Mouse (Mus musculus) forebrain, embryonic 11.5 days (tissue): ENCODE data around the gene Dcdc2a. TPM values are rescaled to one million over a fixed set of nuclear protein-coding genes. Genes with fewer than 3 reads are reported as not detected.

Source experiments
- ATAC-seq: fragments of 200-750 bp; cut with Nextera tagmentation; replicated peaks from 2 replicates; pipeline ENCODE4 v1.8.0; 2017; ENCODE audit warnings: moderate TSS enrichment; ENCODE audit not compliant: low FRiP score
- DNase-seq: peaks from one replicate; pipeline ENCODE4 v3.0.0-alpha.2; 2017; ENCODE audit warnings: low spot score
- H3K27ac ChIP-seq: fragments of 300-500 bp; sonication (generic); 2 replicates; pipeline ENCODE4 v1.5.1; 2014; ENCODE audit warnings: low read depth, low read length
- H3K27me3 ChIP-seq: fragments of 300-500 bp; sonication (generic); 2 replicates; pipeline ENCODE4 v1.6.1; 2014; ENCODE audit warnings: mild to moderate bottlenecking, low read length, mixed read lengths; ENCODE audit not compliant: control insufficient read depth, insufficient read depth
- H3K36me3 ChIP-seq: fragments of 300-500 bp; sonication (generic); 2 replicates; pipeline ENCODE4 v1.6.1; 2014; ENCODE audit warnings: mild to moderate bottlenecking, low read length, moderate library complexity, mixed read lengths; ENCODE audit not compliant: control insufficient read depth, insufficient read depth
- H3K4me1 ChIP-seq: fragments of 300-500 bp; sonication (generic); replicated peaks from 2 replicates; pipeline ENCODE4 v1.6.1; 2014; ENCODE audit warnings: low read length, mixed read lengths; ENCODE audit not compliant: control insufficient read depth, insufficient read depth
- H3K4me2 ChIP-seq: fragments of 300-500 bp; sonication (generic); 2 replicates; pipeline ENCODE4 v1.6.1; 2014; ENCODE audit warnings: low read depth, mild to moderate bottlenecking, low read length, moderate library complexity, mixed read lengths; ENCODE audit not compliant: severe bottlenecking
- H3K4me3 ChIP-seq: fragments of 300-500 bp; sonication (generic); 2 replicates; pipeline ENCODE4 v1.5.1; 2014; ENCODE audit warnings: low read depth, low read length
- H3K9ac ChIP-seq: fragments of 300-500 bp; sonication (generic); 2 replicates; pipeline ENCODE4 v1.6.1; 2014; ENCODE audit warnings: low read length
- H3K9me3 ChIP-seq: fragments of 300-500 bp; sonication (generic); 2 replicates; pipeline ENCODE4 v1.6.1; 2016; ENCODE audit warnings: low read length, mixed read lengths; ENCODE audit not compliant: control insufficient read depth
- WGBS: fragments of 180-500 bp; shearing (Covaris S2); extraction: QIAGEN DNeasy Blood & Tissue Kit; methylation state at CpG from one replicate; pipeline ENCODE4 v1.1.7; 2014; 5-methylcytosine and 5-hydroxymethylcytosine counted together
- polyA plus RNA-seq: library from polyadenylated mRNA; unstranded; fragments of >200 nt; fragmentation: Nextera tagmentation; extraction: Ambion mirVana; gene quantifications from 2 replicates; pipeline ENCODE4 v1.2.1, GENCODE M21; 2014

Gene Dcdc2a
- polyA plus RNA-seq, 1 experiment from 2014 or later: 1.1 TPM

- 93% methylated on average over 6 of the region's 6 CpGs for WGBS
- H3K27ac ChIP-seq: no peak overlapping the region
- H3K4me2 ChIP-seq: no peak overlapping the region
- no peaks in the 10 kb centered on the region for H3K36me3 ChIP-seq
- H3K27me3 ChIP-seq: no peaks in the 10 kb centered on the region
- H3K4me3 ChIP-seq: no peak overlapping the region
- DNase-seq (no peak), ATAC-seq (no peak)
- no peak overlapping the region for H3K9ac ChIP-seq
- no peaks in the 10 kb centered on the region for H3K4me1 ChIP-seq
- H3K9me3 ChIP-seq: no peaks in the 10 kb centered on the region
These were observed 72.0 kb downstream of the Dcdc2a start for GRCm38 (mm10) chr13:25127806-25128205.

GRCm38 (mm10) chr13:25128766-25129165 is 73.0 kb downstream of the Dcdc2a start:
- no peak overlapping the region for H3K4me2 ChIP-seq
- H3K27me3 ChIP-seq: no peaks in the 10 kb centered on the region
- H3K36me3 ChIP-seq: no peaks in the 10 kb centered on the region
- no peak for ATAC-seq
- no peaks in the 10 kb centered on the region for H3K9me3 ChIP-seq
- WGBS: 89% methylated on average over 9 of the region's 9 CpGs
- no peak overlapping the region for H3K27ac ChIP-seq
- DNase-seq: no peak
- no peak overlapping the region for H3K4me3 ChIP-seq
- H3K4me1 ChIP-seq: no peaks in the 10 kb centered on the region
- H3K9ac ChIP-seq: no peak overlapping the region

GRCm38 (mm10) chr13:25143066-25143465 is 87.3 kb downstream of the Dcdc2a start:
- WGBS: 83% methylated on average over 3 of the region's 3 CpGs
- Histone ChIP-seq H3K27ac (no peak overlapping the region), H3K9me3 (no peaks in the 10 kb centered on the region; the same call in 1 of the 2 replicates), H3K4me3 (no peak overlapping the region), H3K27me3 (no peaks in the 10 kb centered on the region), H3K9ac (no peak overlapping the region), H3K4me2 (no peak overlapping the region), H3K36me3 (no peaks in the 10 kb centered on the region), H3K4me1 (no peaks in the 10 kb centered on the region)
- ATAC-seq (no peak), DNase-seq (no peak)

GRCm38 (mm10) chr13:25144093-25144492 is 88.3 kb downstream of the Dcdc2a start:
- no peak overlapping the region for H3K4me3 ChIP-seq
- DNase-seq (no peak), ATAC-seq (no peak)
- H3K9ac ChIP-seq: no peak overlapping the region
- H3K36me3 ChIP-seq: no peaks in the 10 kb centered on the region
- H3K27ac ChIP-seq: no peak overlapping the region
- no peaks in the 10 kb centered on the region for H3K4me1 ChIP-seq
- H3K4me2 ChIP-seq: no peak overlapping the region
- no peaks in the 10 kb centered on the region for H3K27me3 ChIP-seq
- WGBS: 71% methylated on average over 2 of the region's 2 CpGs
- H3K9me3 ChIP-seq: no peaks in the 10 kb centered on the region; the same call in 1 of the 2 replicates

GRCm38 (mm10) chr13:25146232-25146631 is 90.4 kb downstream of the Dcdc2a start:
- no peak for ATAC-seq
- no peak for DNase-seq
- 84% methylated on average over 2 of the region's 2 CpGs for WGBS

GRCm38 (mm10) chr13:25150154-25150781 is 94.5 kb downstream of the Dcdc2a start:
- Histone ChIP-seq H3K4me3 (no peak overlapping the region), H3K9me3 (no peaks in the 10 kb centered on the region), H3K4me1 (no peaks in the 10 kb centered on the region), H3K27ac (no peak overlapping the region), H3K27me3 (no peaks in the 10 kb centered on the region), H3K9ac (no peak overlapping the region), H3K4me2 (no peak overlapping the region), H3K36me3 (no peaks in the 10 kb centered on the region)
- WGBS: 18% methylated on average over 17 of the region's 17 CpGs
- ATAC-seq (no peak), DNase-seq (no peak)

More at GRCm38 (mm10) chr13:25146232-25146631, 90.4 kb downstream of the Dcdc2a start:
- Histone ChIP-seq H3K4me1 (no peaks in the 10 kb centered on the region), H3K36me3 (no peaks in the 10 kb centered on the region), H3K4me2 (no peak overlapping the region), H3K4me3 (no peak overlapping the region), H3K9me3 (no peaks in the 10 kb centered on the region; the same call in 1 of the 2 replicates), H3K27me3 (no peaks in the 10 kb centered on the region), H3K9ac (no peak overlapping the region), H3K27ac (no peak overlapping the region)

GRCm38 (mm10) chr13:25150861-25151260 is 95.1 kb downstream of the Dcdc2a start:
- Histone ChIP-seq H3K4me3 (no peak overlapping the region), H3K27me3 (no peaks in the 10 kb centered on the region), H3K9me3 (no peaks in the 10 kb centered on the region), H3K4me2 (no peak overlapping the region), H3K4me1 (no peaks in the 10 kb centered on the region), H3K9ac (no peak overlapping the region), H3K36me3 (no peaks in the 10 kb centered on the region), H3K27ac (no peak overlapping the region)
- DNase-seq (no peak), ATAC-seq (no peak)
- WGBS: 25% methylated on average over 4 of the region's 4 CpGs

- no peak overlapping the region for H3K9ac ChIP-seq
- H3K27ac ChIP-seq: no peak overlapping the region
- no peaks in the 10 kb centered on the region for H3K9me3 ChIP-seq
- H3K4me2 ChIP-seq: no peak overlapping the region
- no peaks in the 10 kb centered on the region for H3K4me1 ChIP-seq
- no peak overlapping the region for H3K4me3 ChIP-seq
- ATAC-seq (no peak), DNase-seq (no peak)
- H3K36me3 ChIP-seq: no peaks in the 10 kb centered on the region
- H3K27me3 ChIP-seq: no peaks in the 10 kb centered on the region
- 77% methylated on average over 2 of the region's 2 CpGs for WGBS
These were observed 104.1 kb downstream of the Dcdc2a start for GRCm38 (mm10) chr13:25159917-25160316.

- Histone ChIP-seq H3K4me3 (no peak overlapping the region), H3K36me3 (no peaks in the 10 kb centered on the region), H3K4me1 (no peaks in the 10 kb centered on the region), H3K9ac (no peak overlapping the region), H3K4me2 (no peak overlapping the region), H3K9me3 (no peaks in the 10 kb centered on the region), H3K27me3 (no peaks in the 10 kb centered on the region), H3K27ac (no peak overlapping the region)
- ATAC-seq (no peak), DNase-seq (no peak)
- 54% methylated on average over 2 of the region's 2 CpGs for WGBS
These were observed 105.0 kb downstream of the Dcdc2a start for GRCm38 (mm10) chr13:25160804-25161203.
